Comparison of ENCODE assay signal across 10 mouse cellular contexts in the genomic region with DNA sequence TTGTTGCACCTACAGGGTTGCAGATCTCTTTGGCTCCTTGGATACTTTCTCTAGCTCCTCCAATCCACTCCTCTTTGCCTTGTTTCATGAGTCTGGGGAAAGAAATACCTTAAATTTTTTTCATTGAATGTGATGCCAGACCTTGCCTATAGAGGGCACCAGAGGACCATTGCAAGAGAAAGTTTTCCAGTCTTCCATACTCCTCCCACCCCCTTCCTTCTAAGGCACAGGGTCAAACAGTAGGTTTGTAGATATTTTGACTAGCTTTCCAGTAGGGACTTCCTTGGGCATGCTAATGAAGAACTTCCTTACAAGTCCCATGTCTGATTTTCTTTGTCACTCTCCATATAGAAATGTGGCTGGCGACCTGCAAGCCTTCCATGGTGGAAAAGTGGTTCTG.
DNase-seq lines count a peak whose midpoint lies in the region; ATAC-seq and TF ChIP-seq lines count a peak whose summit lies in the region.
"Had no signal": no experiment of that assay in that cellular context is flagged by ENCODE, and none has a peak within 500 bp of the region (broad histone marks: within the 10 kb centered on the region; RNA-seq: fewer than 3 reads in every experiment).

No protein-coding gene starts in this region.

- H3K4me1 ChIP-seq in cortical plate, adult 2 months (ENCODE audit: control insufficient read depth, insufficient read depth, low read length), result no peaks in the 10 kb centered on the region
- no peaks in the 10 kb centered on the region for H3K4me1 ChIP-seq in kidney, postnatal 0 days (replicated peaks; ENCODE audit: insufficient read depth, low read length)
- no peaks in the 10 kb centered on the region for H3K4me1 ChIP-seq in midbrain, embryonic 12.5 days
- H3K4me1 ChIP-seq: liver, embryonic 15.5 days; stomach, embryonic 15.5 days had no signal

- TF ChIP-seq POLR2A in cortical plate, adult 2 months (IDR thresholded peaks at IDR 0.05; ENCODE audit: extremely low read depth, insufficient read depth, low read length), result no peak

- H3K4me2 ChIP-seq in kidney, postnatal 0 days (ENCODE audit: low read length), result no peak overlapping the region
- H3K4me2 ChIP-seq in midbrain, embryonic 12.5 days (replicated peaks), result no peak overlapping the region
- H3K4me2 ChIP-seq: liver, embryonic 15.5 days; stomach, embryonic 15.5 days had no signal

- no peak overlapping the region for H3K4me3 ChIP-seq in cortical plate, adult 2 months (ENCODE audit: insufficient read depth, low read length)
- H3K4me3 ChIP-seq in kidney, postnatal 0 days (replicated peaks; ENCODE audit: low read depth, low read length), result no peak overlapping the region
- H3K4me3 ChIP-seq in midbrain, embryonic 12.5 days, result no peak overlapping the region
- H3K4me3 ChIP-seq: liver, embryonic 15.5 days; stomach, embryonic 15.5 days had no signal

- H3K36me3 ChIP-seq in kidney, postnatal 0 days (ENCODE audit: insufficient read depth, low read length), result no peaks in the 10 kb centered on the region
- no peaks in the 10 kb centered on the region for H3K36me3 ChIP-seq in midbrain, embryonic 12.5 days
- H3K36me3 ChIP-seq: liver, embryonic 15.5 days; stomach, embryonic 15.5 days had no signal

- DNase-seq in CD4-positive, CD25-positive, alpha-beta regulatory T cell, adult 2 months (ENCODE audit: low read depth, low spot score), result peak; percentile 0
- DNase-seq in left cerebral cortex, adult 11 months (ENCODE audit: low spot score), result peak; percentile 16
- DNase-seq in left cerebral cortex, postnatal 36 days (ENCODE audit: low spot score in 2 of 2), result no peak
- DNase-seq in kidney, postnatal 0 days (ENCODE audit: low spot score), result peak; percentile 80

- intact Hi-C loops in left cerebral cortex, postnatal 36 days (cut with DNase I), result no loop called here

- peak; percentile 72 for TF ChIP-seq CTCF in cortical plate, adult 2 months (IDR thresholded peaks at IDR 0.05; ENCODE audit: extremely low read depth, insufficient read depth, low read length)
- TF ChIP-seq CTCF in kidney, postnatal 0 days (IDR thresholded peaks at IDR 0.05; ENCODE audit: low read depth), result peak; percentile 88

- no peak overlapping the region for H3K9ac ChIP-seq in kidney, postnatal 0 days (ENCODE audit: low read depth, low read length)
- no peak overlapping the region for H3K9ac ChIP-seq in midbrain, embryonic 12.5 days (replicated peaks)
- H3K9ac ChIP-seq: liver, embryonic 15.5 days; stomach, embryonic 15.5 days had no signal

- H3K27ac ChIP-seq in cortical plate, adult 2 months (ENCODE audit: insufficient read depth, low read length), result no peak overlapping the region
- H3K27ac ChIP-seq in kidney, postnatal 0 days, result no peak overlapping the region
- no peak overlapping the region for H3K27ac ChIP-seq in midbrain, embryonic 12.5 days (replicated peaks)
- H3K27ac ChIP-seq: liver, embryonic 15.5 days; stomach, embryonic 15.5 days had no signal

- WGBS in kidney, postnatal 0 days, result 82% methylated on average over 1 of the region's 1 CpGs
- WGBS in midbrain, embryonic 12.5 days, result 72% methylated on average over 1 of the region's 1 CpGs

- ATAC-seq in CD4-positive, CD25-positive, alpha-beta regulatory T cell, adult 4 months, result no peak
- no peak for ATAC-seq in kidney, postnatal 0 days (replicated peaks; ENCODE audit: low FRiP score, low read depth)
- peak; percentile 78; the same call in 1 of the 2 replicates for ATAC-seq in midbrain, embryonic 12.5 days (ENCODE audit: low FRiP score, low read depth)
- no peak for ATAC-seq in erythroid progenitor cell, adult 5-6 weeks (replicated peaks; ENCODE audit: low FRiP score, poor library complexity, severe bottlenecking)

- no peaks in the 10 kb centered on the region for H3K27me3 ChIP-seq in kidney, postnatal 0 days (ENCODE audit: insufficient read depth, low read length)
- H3K27me3 ChIP-seq in midbrain, embryonic 12.5 days, result no peaks in the 10 kb centered on the region
- H3K27me3 ChIP-seq: liver, embryonic 15.5 days; stomach, embryonic 15.5 days had no signal

- no peaks in the 10 kb centered on the region for H3K9me3 ChIP-seq in kidney, postnatal 0 days (replicated peaks; ENCODE audit: low read length)
- no peaks in the 10 kb centered on the region for H3K9me3 ChIP-seq in midbrain, embryonic 12.5 days
- H3K9me3 ChIP-seq: liver, embryonic 15.5 days; stomach, embryonic 15.5 days had no signal

Comparison
In these comparisons a context has a peak if more than half of its experiments do, and no peak if none do; other contexts are left out.
1. DNase-seq: peak in CD4-positive, CD25-positive, alpha-beta regulatory T cell, adult 2 months (single experiment), left cerebral cortex, adult 11 months (single experiment) and kidney, postnatal 0 days (single experiment); none in left cerebral cortex, postnatal 36 days (0 of 2).